Mouse (Mus musculus): ENCODE measurements around the gene Vmn2r87. TPM values are rescaled to one million over a fixed set of nuclear protein-coding genes. Genes with fewer than 3 reads are reported as not detected.
"Not testable (repeated sequence)": the region's sequence is repeated elsewhere in the genome, so short reads cannot be mapped to it uniquely, and the experiment has no call there.

Vmn2r87 gene
- 0.35 and 0.38 TPM in 2 replicates for polyA plus RNA-seq (2012; rRNA removed)

DNA sequence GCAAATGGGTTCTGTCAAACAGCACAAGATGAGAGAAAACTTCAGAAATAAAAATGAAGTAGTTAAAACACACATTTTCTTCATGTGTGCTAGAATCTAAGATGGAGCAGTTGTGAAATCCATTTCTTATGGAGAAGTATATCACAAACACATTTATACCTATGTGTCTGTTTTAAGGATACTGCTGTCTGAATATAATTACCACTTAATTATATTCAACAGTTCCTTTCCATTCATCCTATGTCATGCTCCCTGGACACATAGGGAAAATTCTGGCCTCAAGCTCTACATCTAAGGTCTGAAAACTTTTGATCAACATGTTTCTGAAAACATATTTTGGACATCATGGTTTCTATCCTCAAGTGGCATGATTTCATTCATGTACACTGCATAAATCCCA lies at the start of gene Vmn2r87:
Gene Vmn2r87 (minus strand): TSS at position 101 of the 400 bp plus-strand sequence.
- TF ChIP-seq CTCF (IDR thresholded peaks at IDR 0.05; ENCODE audit: borderline replicate concordance, extremely low read depth, insufficient read depth, insufficient read length), result no peak
- no peak for TF ChIP-seq POLR2A (IDR thresholded peaks at IDR 0.05; ENCODE audit: borderline replicate concordance, extremely low read depth, insufficient read depth, insufficient read length, poor library complexity, severe bottlenecking)
- DNase-seq (ENCODE audit: low read depth), result no peak

DNA sequence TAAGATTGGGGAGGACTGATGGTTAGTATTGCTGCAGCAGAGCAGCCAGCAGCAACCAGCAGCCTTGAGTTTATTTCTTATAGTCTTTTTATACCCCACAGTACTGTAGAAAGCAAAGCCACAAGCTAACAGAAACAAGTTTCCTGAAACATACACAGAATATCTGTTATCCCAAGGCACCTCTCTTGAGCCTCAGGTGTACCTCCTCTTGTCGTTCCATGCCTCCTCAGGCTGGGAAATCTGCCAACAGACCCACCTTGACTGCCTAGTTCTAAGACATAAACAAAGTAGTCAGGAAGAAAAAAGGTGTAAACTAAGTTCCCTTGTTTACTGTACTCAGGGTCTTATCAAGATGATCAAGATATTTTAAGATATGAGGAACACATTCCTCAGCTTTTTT lies 47.1 kb upstream of the Vmn2r87 start:
- DNase-seq (ENCODE audit: low read depth), result not testable (repeated sequence)

DNA sequence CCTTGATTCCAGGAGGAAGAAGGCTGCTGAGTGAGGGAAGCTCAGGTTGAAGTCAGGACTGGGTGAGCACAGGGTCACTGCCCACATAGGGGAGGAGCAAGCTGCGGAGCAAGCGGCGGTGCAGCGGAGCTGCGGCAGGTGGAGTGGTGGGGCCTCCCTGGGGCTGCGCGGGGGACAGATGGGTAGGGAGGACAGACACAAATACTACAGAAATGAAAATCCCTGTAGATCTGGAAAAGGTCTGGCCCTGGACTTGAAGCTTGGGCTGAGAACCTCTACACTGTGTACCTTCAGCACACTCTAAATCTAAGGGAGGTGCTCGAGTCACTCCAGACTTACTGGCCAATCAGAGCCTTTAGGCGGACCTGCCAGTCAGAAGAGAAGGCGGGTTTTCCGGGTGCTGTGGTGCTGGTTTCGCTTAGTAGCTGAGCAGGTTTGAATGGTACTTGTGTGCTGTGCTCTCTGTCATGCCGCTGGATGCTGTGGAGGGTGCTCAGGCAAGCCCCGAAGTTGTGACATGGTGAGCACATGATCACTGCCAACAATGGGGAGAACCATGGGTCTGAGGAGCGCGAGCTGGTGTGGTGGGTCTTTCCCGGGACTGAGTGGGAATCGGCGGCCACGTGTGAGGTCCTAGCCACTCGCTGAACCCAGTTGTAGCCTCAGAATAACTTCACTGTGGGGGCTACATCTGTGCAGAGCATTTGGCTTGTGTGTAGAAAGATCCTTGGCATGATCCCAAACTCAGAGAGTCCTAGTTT lies 44.9 kb upstream of the Vmn2r87 start:
- peak; percentile 93 for DNase-seq (ENCODE audit: low read depth)

DNA sequence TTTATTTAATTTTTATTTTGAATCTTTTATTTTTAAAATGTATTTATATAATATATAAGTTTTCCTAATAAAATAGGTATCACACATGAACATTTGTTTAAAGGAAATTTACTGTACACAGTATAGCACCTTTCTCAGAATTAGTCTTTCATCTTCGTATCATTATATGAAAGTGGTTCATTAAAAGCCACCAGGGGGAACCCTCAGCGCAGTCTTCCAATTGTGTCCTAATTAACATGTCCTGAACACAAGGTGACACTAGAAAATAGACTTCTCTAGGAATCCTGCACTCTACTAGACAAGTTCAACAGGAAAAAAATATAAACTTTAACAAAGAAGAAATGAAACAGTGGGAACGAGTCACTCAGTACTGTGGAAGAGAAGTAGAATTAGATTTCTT lies 38.9 kb upstream of the Vmn2r87 start:
- DNase-seq (ENCODE audit: low read depth), result peak; percentile 8
- TF ChIP-seq POLR2A (IDR thresholded peaks at IDR 0.05; ENCODE audit: borderline replicate concordance, extremely low read depth, insufficient read depth, insufficient read length, poor library complexity, severe bottlenecking) (no peak), CTCF (IDR thresholded peaks at IDR 0.05; ENCODE audit: borderline replicate concordance, extremely low read depth, insufficient read depth, insufficient read length) (no peak)

DNA sequence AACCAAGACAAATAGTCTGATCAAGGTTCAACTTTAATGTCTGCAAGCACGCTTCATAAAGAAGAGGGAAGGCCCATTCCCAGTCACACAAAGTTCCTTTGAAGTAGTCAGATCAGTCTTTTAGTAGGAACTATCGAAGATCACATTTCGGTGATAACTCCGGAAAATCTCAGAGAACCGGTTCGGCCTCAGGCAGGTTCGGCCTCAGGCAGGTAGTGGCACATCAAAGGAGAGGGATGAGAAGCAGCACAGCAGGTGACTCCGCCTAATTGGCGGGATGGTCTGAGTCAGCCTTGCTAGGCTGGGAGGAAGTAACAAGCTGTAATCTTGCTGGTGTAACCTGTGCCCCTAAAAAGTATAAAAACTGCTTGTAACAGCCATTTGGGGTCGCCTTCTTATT lies 30.7 kb upstream of the Vmn2r87 start:
- TF ChIP-seq CTCF (IDR thresholded peaks at IDR 0.05; ENCODE audit: borderline replicate concordance, extremely low read depth, insufficient read depth, insufficient read length) (no peak), POLR2A (IDR thresholded peaks at IDR 0.05; ENCODE audit: borderline replicate concordance, extremely low read depth, insufficient read depth, insufficient read length, poor library complexity, severe bottlenecking) (no peak)
- no peak for DNase-seq (ENCODE audit: low read depth)

DNA sequence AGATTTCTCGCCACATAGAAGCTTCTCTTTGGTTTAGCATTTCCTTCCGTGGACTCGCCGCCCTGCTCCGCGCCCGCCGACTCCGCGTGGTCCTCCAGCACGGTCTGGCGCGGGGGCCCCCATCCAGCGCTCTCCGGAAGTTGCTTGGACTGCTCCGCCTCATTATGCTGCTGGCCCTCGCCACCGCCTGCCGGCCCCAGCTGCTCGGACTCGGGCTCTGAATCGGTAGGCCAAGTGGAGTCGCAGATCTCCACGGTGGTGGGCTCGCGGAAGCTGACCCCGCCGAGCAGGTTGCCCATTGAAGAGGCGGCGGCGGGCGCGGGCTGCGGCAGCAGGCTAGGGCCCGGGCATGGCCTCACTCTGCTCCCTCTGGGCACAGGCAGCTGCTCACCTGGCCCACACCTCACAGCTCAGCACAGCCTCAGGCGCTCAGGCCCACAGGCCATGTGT lies 26.9 kb downstream of the Vmn2r87 start:
- peak; percentile 84 for DNase-seq (ENCODE audit: low read depth)
- no peak for TF ChIP-seq CTCF (IDR thresholded peaks at IDR 0.05; ENCODE audit: borderline replicate concordance, extremely low read depth, insufficient read depth, insufficient read length)
- TF ChIP-seq POLR2A (IDR thresholded peaks at IDR 0.05; ENCODE audit: borderline replicate concordance, extremely low read depth, insufficient read depth, insufficient read length, poor library complexity, severe bottlenecking), result no peak

DNA sequence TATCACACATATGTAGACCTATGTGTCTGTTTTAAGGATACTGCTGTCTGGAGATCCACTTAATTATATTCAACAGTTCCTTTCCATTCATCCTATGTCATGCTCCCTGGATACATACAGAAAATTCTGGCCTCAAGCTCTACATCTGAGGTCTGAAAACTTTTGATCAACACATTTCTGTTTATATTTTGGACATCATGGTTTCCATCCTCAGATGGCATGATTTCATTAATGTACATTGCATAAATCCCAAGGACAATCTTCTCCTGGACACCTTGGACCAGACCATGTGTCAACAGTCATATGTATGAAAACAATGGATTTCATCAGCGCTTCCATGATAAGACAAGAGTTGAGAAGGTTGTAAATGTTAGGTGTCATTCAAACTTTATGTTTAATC lies 41.2 kb downstream of the Vmn2r87 start, which contains the start of gene Vmn2r86:
Gene Vmn2r86 (minus strand): TSS at position 101 of the 400 bp plus-strand sequence.
- DNase-seq (ENCODE audit: low read depth), result not testable (repeated sequence)

DNA sequence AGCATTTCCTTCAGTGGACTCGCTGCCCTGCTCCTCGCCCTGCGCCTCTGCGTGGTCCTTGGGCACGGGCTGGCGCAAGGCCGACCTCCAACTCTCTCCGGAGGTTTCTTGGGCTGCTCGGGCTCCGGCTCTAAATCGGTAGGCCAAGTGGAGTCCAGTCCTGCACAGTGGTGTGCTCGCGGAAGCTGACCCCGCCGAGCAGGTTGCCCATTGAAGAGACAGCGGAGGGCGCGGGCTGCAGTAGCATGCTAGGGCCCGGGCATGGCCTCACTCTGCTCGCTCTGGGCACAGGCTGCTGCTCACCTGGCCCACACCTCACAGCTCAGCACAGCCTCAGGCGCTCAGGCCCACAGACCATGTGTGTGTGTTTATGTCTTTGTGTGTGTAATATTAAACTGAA lies 52.4 kb downstream of the Vmn2r87 start:
- TF ChIP-seq POLR2A (IDR thresholded peaks at IDR 0.05; ENCODE audit: borderline replicate concordance, extremely low read depth, insufficient read depth, insufficient read length, poor library complexity, severe bottlenecking) (no peak), CTCF (IDR thresholded peaks at IDR 0.05; ENCODE audit: borderline replicate concordance, extremely low read depth, insufficient read depth, insufficient read length) (no peak)
- DNase-seq (ENCODE audit: low read depth), result no peak

DNA sequence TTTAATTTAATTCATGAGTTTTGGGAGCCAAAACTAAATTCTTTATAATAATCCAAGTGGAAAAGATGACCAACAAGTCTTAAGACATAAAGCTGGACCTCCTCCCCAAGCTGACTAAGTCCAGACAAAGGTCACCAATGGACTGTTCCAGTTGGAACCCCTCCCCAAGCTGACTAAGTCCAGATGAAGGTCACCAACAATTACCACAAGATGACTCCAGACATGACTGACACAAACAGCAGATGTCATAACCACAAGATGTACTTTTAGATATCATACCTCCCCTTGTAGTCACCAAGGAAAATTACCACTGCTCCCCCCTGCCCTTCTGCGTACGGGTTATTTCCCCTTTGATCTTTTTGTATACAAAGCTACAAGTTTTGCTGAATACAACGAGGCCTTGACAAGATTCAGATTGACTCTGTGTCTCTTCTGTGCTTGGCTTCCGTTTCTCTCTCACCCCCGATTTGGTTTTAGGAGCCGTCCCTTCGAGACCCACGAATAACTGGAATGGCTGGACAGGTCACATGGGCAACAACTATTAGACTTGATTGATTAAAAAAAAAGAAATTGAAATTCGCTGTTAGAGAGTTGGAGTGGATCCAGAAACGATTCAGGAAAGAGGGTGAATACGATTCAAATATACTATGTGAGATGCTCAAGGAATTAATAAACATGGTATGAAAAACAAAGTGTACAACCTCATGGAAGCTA lies 62.9 kb downstream of the Vmn2r87 start:
- DNase-seq (ENCODE audit: low read depth), result not testable (repeated sequence)

DNA sequence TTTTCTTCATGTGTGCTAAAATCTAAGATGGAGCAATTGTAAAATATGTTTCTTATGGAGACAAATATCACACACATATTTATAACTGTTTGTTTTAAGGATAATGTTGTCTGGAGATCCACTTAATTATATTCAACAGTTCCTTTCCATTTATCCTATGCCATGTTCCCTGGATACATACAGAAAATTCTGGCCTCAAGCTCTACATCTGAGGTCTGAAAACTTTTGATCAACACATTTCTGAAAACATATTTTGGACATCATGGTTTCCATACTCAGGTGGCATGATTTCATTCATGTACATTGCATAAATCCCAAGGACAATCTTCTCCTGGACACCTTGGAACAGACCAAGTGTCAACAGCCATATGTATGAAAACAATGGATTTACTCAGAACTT lies 67.6 kb downstream of the Vmn2r87 start, which contains the start of gene Vmn2r85:
Gene Vmn2r85 (minus strand): TSS at position 101 of the 400 bp plus-strand sequence.
- DNase-seq (ENCODE audit: low read depth), result not testable (repeated sequence)

DNA sequence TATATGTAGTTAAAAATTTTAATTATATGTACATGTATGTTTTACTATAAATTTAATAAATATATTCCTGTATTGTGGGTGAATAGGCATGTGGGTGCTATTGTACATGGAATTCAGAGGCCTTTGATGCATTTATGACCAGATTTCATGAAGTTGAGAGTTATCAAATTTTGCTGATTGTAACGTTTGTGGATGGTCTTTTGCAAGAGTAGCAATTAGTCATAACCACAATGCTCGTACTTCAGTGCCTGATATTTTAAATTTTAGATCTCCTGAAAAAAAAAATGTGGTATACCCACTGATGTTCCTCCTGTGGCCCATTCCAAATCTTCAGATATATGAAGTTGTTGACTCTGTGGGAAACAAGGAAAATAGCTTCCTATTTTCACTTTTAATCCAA lies 74.8 kb downstream of the Vmn2r87 start:
- DNase-seq (ENCODE audit: low read depth), result not testable (repeated sequence)

Other genes with a start within 250 kb of the Vmn2r87 start
- gene Neurod4, start 217.2 kb downstream of the Vmn2r87 start, polyA plus RNA-seq (2012; rRNA removed), result 2.0 and 2.5 TPM in 2 replicates
- gene Tespa1, start 174.5 kb downstream of the Vmn2r87 start, polyA plus RNA-seq (2012; rRNA removed), result 0.16 TPM in 1 of 2 replicates, not detected in the other
- 0.03 TPM in 2 replicates for gene Vmn2r84, start 103.1 kb downstream of the Vmn2r87 start, polyA plus RNA-seq (2012; rRNA removed)
- gene Vmn2r85, start 67.7 kb downstream of the Vmn2r87 start, polyA plus RNA-seq (2012; rRNA removed), result 0.04 TPM in 2 replicates
- gene Vmn2r86, start 41.3 kb downstream of the Vmn2r87 start, polyA plus RNA-seq (2012; rRNA removed), result 0.04 and 0.08 TPM in 2 replicates

Measured in brain, embryonic 14.5 days (tissue).